Mouse (Mus musculus) gastrocnemius, postnatal 4 days (tissue): Measurements from ENCODE around the gene Megf11. TPM values are rescaled to one million over a fixed set of nuclear protein-coding genes. Genes with fewer than 3 reads are reported as not detected.
A peak's percentile ranks its signal among the peaks of the same experiment; 100 is the strongest.
"Not testable (repeated sequence)": the region's sequence is repeated elsewhere in the genome, so short reads cannot be mapped to it uniquely, and the experiment has no call there.

Source experiments
- DNase-seq, 2 experiments: peaks; one replicate each; pipeline ENCODE4 v3.0.0; 2021 to 2022; ENCODE audit warnings: low spot score in 2 of 2, mixed read lengths in 2 of 2
- total RNA-seq, 2 experiments: library from RNA; stranded (reverse); gene quantifications; 2 replicates each; pipeline ENCODE4 v1.2.3; 2021

Gene Megf11
- total RNA-seq, 2 experiments from 2014 or later = 0.71 to 1.1 TPM

GRCm38 (mm10) chr9:64696404-64696803, 311.0 kb downstream of the Megf11 start:
- DNase-seq = no peak

- no peak for DNase-seq
Measured at GRCm38 (mm10) chr9:64697006-64697405, 311.6 kb downstream of the Megf11 start.

DNA sequence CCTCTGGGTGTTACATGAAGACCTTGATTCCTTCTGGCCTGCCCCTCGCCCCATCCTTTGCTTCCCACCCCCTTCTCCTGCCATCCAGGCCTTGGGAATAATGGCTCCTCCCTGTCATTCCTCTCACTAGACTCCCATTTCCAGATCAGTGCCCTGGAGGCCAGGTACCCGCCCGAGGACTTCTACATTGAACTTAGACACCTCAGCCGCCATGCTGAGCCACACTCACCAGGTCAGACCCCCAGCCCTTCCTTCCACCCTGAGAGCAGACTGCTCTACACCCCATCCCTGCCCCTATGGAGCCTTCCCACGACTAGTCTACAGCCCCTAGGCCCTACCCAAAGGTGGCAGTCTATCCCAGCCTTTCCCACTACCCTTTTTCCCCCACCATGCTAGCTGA, 312.3 kb downstream of the Megf11 start:
- no peak for DNase-seq

GRCm38 (mm10) chr9:64698586-64698985, 313.2 kb downstream of the Megf11 start:
- no peak for DNase-seq

DNA sequence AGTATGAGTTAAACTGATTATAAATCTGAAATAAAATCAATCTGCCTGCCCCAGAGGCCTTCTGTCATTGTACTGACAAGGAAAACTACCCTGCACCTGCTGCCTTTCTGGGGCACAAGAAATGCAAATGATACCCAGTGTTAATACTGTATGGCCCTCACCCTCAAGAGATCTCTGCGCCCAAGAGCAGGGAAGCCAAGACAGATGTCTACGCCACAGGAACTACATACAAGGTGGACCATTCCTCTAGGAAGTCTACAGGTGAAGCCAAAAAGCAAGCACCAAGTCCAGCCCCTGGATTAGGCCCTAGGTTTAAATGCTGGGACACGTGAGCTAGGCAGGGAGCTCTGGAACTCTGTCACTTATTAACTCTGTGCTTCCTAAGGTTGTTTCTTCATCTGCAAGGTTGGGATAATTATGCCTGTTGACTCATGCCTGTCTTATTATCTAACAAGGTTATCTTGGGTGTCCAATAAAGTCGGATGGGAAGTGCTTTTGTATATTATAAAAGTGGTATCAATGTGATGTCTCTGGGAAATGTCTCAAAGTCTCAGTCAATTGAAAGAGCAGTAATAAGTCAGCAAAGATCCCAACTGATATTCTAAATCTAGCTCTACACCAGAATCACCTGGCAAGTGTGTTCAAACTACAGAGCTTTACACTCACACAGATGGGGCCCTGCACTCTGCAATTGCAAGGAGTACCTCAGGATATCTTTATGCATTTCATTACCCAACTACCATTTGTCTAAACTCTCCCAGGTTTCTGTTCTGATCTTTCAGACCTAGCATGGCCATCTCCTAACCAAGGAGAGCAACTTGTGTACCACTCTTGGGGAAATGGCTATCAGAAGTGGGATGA, 315.3 kb downstream of the Megf11 start:
- DNase-seq = no peak

- DNase-seq = no peak
Measured at GRCm38 (mm10) chr9:64701651-64702050, 316.2 kb downstream of the Megf11 start.

- DNase-seq = no peak
Measured at GRCm38 (mm10) chr9:64702391-64702790, 317.0 kb downstream of the Megf11 start.

DNA sequence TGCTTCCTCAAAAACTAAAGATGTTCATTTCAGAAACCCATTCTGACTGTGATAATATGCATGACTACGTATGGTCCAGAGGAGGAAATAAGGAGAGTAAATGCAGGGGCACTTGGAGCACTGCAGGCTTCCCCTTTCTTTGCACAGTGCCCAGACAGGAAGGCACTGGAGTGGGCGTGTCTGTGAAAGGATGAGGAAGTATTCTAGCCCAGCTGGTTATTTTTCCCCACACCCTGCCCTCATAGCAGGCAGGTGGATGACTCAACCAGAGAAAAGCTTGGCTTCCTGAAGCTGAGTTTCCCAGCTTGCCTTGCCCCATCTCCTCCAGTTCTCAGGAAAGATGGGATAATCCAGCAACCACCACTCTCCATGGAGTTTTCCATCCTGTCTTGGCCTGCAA, 317.5 kb downstream of the Megf11 start:
- no peak for DNase-seq

DNA sequence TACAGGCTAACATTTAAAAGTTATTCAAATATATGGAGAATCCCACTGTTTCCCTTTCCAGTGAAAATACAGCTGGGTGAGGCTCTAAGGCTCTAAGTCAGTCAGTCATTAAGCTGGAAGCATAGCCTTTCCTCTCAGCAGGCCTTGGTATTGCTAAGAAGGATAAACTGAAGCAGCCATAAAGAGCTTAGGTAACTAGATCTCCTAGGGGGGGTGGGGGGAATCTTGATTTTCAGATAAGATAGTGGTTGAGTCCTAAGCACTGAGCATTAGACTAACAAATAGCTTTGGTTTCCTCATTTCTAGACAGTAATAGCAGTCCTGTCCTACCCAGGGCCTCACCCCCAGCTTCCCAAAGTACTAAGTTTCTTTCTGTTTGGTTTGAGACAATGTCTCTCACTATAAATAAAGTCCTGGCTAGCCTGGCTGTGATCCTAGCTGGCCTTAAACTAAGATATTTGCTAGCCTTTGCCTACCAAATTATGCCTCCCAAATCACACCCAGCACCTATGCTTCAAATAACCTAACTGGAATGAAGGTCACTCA, 318.1 kb downstream of the Megf11 start:
- DNase-seq = no peak

DNA sequence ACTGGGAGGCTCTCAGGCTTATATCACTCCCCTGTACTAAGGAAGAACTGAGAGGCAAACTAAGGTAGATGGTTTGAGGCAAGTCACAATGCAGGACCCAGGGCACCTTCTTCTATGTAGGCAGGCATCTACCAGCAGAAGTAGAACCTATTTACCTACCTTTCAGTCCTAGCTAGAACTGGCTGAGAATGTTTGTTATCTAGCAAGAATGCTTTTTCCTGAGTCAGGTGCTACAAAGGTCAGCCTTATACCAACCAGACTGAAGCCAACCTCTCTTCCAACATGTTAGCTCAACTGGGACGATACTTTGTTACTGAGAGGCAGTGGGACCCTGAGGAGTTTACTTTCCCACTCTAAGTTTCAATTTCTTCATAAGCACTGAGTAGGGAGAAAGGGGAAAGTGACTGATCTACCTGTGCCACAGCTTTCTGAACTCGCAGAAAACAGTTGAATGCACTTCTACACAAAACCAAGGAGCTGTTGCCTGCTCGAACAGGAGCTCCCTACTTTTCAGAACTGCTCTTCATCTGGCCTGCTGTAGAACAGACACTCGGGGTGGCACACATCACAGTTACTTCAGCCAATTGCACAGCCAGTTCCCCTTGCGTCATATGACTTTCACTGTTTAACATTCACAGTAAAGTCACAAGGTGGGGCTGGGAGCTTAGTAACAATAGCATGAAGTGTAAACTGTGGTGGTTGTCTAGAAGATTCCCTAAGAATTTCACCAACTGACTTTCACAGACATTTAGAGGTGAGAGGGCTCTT, 318.8 kb downstream of the Megf11 start:
- no peak for DNase-seq

- DNase-seq = not testable (repeated sequence)
Measured at GRCm38 (mm10) chr9:64710291-64710690, 324.9 kb downstream of the Megf11 start.

DNA sequence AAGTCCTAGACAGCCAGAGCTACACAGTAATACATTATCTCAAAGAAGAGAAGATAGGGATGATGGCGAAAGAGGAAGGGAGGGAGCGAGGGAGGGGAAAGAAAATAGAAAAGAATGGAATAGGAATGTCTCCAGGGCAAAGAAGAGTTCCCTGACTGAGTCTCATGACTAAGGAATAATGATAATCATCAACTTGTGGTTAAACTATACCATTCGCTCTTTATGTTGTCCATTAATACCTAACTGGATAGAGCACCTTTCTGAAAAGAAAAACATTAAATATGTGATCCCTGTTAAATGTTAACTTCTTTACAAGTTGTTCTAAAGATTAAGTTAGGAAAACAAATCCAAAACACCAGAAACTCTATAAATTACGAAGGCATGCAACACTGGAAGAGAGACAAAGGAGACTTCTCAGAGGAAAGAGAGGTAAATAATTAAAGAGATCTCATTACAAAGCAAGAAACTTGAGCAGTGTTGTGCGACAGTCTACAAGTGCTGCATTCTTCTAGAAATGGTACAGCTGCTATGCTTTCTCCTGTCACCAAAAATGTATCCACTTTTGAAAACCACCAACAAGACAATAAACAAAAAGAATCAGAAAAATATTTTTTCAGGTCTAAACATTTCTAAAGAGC, 334.2 kb downstream of the Megf11 start:
- no peak for DNase-seq

DNA sequence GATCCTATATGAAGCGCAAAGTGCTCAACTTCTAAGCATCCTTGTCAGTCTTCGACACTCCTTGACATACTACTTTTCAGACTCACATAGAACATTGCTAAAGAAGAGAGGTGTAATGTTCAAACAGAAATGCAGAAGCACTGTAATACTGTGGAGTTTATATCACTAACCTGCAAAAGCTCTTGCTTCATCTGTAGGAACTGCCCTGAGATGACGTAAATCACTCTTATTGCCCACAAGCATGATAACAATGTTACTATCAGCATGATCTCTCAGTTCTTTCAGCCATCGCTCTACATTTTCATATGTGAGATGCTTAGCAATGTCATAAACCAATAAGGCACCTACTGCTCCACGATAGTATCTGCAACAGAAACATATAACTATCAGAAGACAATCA, 341.0 kb downstream of the Megf11 start:
- no peak for DNase-seq

- DNase-seq = no peak
Measured at GRCm38 (mm10) chr9:64731029-64731560, 345.7 kb downstream of the Megf11 start.

GRCm38 (mm10) chr9:64734166-64734565, 348.7 kb downstream of the Megf11 start:
- no peak for DNase-seq

- DNase-seq = not testable (repeated sequence)
Measured at GRCm38 (mm10) chr9:64734992-64735391, 349.6 kb downstream of the Megf11 start.

DNA sequence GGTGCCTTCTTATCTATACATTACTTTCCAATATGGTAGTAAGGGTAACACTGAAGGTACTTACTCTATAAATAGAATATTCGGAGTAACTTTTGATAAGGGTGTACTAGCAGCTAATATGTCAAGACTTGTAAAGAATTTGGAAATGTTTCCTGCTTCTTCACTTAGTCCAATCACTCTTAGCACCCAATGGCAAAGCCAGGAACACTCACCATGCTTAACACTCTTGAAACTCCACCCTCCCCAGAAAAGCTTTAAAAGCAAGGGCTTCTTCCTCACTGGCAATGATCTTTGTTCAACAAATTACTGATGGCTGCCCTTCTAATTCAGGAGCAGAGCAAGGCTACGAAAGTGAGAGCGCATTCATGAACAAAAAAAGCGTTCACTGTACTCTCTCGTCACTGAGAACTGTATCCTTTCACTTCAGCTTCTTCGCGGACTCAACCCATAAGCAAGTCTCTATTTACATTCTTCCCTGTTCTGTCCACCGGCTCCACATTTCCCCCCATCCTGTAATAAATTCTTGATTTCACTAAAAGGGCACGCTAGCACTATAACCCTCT, 350.7 kb downstream of the Megf11 start:
- DNase-seq = no peak

DNA sequence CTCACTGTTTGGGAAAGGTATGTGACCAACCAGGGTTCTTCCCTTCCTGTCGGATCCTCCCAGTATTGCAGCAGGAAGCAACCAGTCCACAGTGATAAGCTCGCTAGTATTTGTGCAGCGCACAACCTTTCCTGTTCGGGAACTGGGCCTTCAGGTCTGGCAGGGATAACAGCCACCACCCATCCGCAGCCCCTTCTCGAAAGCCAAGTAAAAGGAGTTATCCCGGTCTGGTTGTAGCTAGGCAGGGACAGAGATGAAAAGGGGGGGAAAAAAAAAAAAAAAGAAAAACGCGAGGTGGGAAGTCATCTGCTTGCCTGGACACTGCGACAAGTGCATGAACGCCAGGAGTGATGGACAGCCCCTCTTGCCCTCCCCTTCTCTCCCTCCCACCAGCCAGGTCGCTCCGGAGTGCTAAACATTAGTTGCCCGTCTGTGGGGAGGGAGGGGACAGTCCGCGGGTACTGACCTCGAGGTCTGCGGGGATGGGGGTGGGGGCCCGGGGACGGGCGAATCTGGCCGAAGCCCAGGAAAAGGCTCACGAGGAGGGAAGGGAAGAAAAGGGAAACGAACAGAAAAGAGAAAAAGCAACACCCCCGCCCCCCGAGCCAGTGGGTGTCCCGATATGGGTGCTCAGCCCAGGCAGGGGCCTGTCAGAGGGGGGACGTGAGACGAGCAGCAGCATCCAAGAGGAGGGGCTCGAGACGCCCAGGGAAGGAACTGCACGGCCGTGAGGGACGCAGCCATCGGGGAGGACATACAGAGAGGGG, 351.4 kb downstream of the Megf11 start:
- peak in 1 of 2 experiments; percentile 44 for DNase-seq

GRCm38 (mm10) chr9:64737406-64738201, 352.2 kb downstream of the Megf11 start, which contains the start of gene Rab11a:
TSS of gene Rab11a (minus strand) at chr9:64737758.
- peak; percentile 93 to 98 for DNase-seq
